Mouse (Mus musculus) embryonic facial prominence, embryonic 14.5 days (tissue): ENCODE results near the gene Chpf. TPM values are rescaled to one million over a fixed set of nuclear protein-coding genes. Genes with fewer than 3 reads are reported as not detected.

Source experiments
- ATAC-seq: fragments of 200-750 bp; cut with Nextera tagmentation; 2 replicates; pipeline ENCODE4 v1.8.0; 2017; ENCODE audit warnings: low read depth, moderate number of reproducible peaks, moderate TSS enrichment
- DNase-seq: peaks from one replicate; pipeline ENCODE4 v3.0.0-alpha.2; 2015; ENCODE audit warnings: low spot score
- H3K27ac ChIP-seq: fragments of 300-500 bp; sonication (generic); replicated peaks from 2 replicates; pipeline ENCODE4 v1.5.1; 2014; ENCODE audit warnings: low read depth, mild to moderate bottlenecking, low read length, moderate library complexity
- H3K27me3 ChIP-seq: fragments of 300-500 bp; sonication (generic); replicated peaks from 2 replicates; pipeline ENCODE4 v1.6.1; 2014; ENCODE audit warnings: low read length; ENCODE audit not compliant: control insufficient read depth, insufficient read depth
- H3K36me3 ChIP-seq: fragments of 300-500 bp; sonication (generic); 2 replicates; pipeline ENCODE4 v1.6.1; 2014; ENCODE audit warnings: low read length, mixed read lengths; ENCODE audit not compliant: control insufficient read depth, insufficient read depth
- H3K4me1 ChIP-seq: fragments of 300-500 bp; sonication (generic); 2 replicates; pipeline ENCODE4 v1.6.1; 2014; ENCODE audit warnings: antibody characterized with exemption, low read length; ENCODE audit not compliant: control insufficient read depth, insufficient read depth
- H3K4me2 ChIP-seq: fragments of 300-500 bp; sonication (generic); 2 replicates; pipeline ENCODE4 v1.6.1; 2014; ENCODE audit warnings: low read depth, mild to moderate bottlenecking, low read length, moderate library complexity, mixed read lengths
- H3K4me3 ChIP-seq: fragments of 300-500 bp; sonication (generic); 2 replicates; pipeline ENCODE4 v1.5.1; 2014; ENCODE audit warnings: low read depth, mild to moderate bottlenecking, low read length
- H3K9ac ChIP-seq: fragments of 300-500 bp; sonication (generic); 2 replicates; pipeline ENCODE4 v1.6.1; 2014; ENCODE audit warnings: low read depth, mild to moderate bottlenecking, low read length, moderate library complexity, mixed read lengths
- H3K9me3 ChIP-seq: fragments of 300-500 bp; sonication (generic); 2 replicates; pipeline ENCODE4 v1.6.1; 2016; ENCODE audit warnings: low read length; ENCODE audit not compliant: control insufficient read depth
- WGBS: fragments of 180-500 bp; shearing (Covaris S2); extraction: QIAGEN DNeasy Blood & Tissue Kit; methylation state at CpG from one replicate; pipeline ENCODE4 v1.1.7; 2014; 5-methylcytosine and 5-hydroxymethylcytosine counted together
- polyA plus RNA-seq: library from polyadenylated mRNA; unstranded; fragments of >200 nt; fragmentation: Nextera tagmentation; extraction: Ambion mirVana; gene quantifications from 2 replicates; pipeline ENCODE4 v1.2.1, GENCODE M21; 2014

Chpf gene
- polyA plus RNA-seq, 1 experiment from 2014 or later = 65.1 TPM

DNA sequence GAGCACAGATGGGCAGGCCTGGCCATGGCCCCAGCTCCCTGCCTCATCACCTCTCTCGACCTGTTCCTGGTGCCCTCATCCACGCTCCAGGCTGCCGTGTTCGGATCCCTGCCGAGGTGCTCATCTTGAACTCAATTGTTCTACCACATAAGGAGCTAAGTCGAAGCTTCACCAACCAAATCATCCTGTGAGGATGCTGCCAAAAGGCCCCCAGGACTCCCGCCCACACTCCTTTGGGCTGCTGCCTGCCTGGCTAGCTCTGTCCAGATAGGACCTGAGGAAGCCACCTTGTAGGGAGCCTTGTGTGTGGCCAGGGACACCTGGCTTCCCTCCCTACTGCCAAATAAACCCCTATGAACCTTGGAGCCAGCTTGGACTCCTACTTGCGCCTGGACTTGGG is 36.3 kb downstream of the Chpf start:
- peaks cover 32% of the 10 kb centered on the region for H3K4me1 ChIP-seq
- ATAC-seq = no peak
- no peak for DNase-seq

DNA sequence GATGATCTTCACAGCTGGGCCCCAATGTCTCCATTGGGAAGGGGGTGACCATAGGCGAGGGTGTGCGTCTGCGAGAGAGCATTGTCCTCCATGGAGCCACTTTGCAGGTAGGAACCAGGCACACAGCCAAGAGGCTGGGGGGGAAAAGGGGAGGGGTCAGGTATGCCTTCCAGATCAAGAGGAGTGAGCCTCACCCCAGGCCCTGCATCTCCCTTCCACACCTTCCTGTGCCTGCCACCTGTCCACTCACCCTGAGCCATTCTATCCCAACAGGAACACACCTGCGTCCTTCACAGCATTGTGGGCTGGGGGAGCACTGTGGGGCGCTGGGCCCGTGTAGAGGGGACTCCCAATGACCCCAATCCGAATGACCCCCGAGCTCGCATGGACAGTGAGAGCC is 36.9 kb downstream of the Chpf start:
- H3K4me2 ChIP-seq = no peak overlapping the region
- ATAC-seq (no peak), DNase-seq (no peak)
- peaks cover 26% of the 10 kb centered on the region for H3K4me1 ChIP-seq
- no peak overlapping the region for H3K27ac ChIP-seq
- H3K36me3 ChIP-seq = peaks cover 23% of the 10 kb centered on the region
- H3K9ac ChIP-seq = no peak overlapping the region
- peaks cover 20% of the 10 kb centered on the region for H3K27me3 ChIP-seq
- WGBS = 77% methylated on average over 9 of the region's 9 CpGs
- no peaks in the 10 kb centered on the region for H3K9me3 ChIP-seq
- H3K4me3 ChIP-seq = no peak overlapping the region

More for the DNA sequence above, 36.3 kb downstream of the Chpf start:
- Histone ChIP-seq H3K27ac (no peak overlapping the region), H3K4me3 (no peak overlapping the region), H3K9me3 (no peaks in the 10 kb centered on the region), H3K4me2 (no peak overlapping the region), H3K27me3 (peaks cover 26% of the 10 kb centered on the region), H3K9ac (no peak overlapping the region), H3K36me3 (peaks cover 23% of the 10 kb centered on the region)
- 52% methylated on average over 8 of the region's 8 CpGs for WGBS

DNA sequence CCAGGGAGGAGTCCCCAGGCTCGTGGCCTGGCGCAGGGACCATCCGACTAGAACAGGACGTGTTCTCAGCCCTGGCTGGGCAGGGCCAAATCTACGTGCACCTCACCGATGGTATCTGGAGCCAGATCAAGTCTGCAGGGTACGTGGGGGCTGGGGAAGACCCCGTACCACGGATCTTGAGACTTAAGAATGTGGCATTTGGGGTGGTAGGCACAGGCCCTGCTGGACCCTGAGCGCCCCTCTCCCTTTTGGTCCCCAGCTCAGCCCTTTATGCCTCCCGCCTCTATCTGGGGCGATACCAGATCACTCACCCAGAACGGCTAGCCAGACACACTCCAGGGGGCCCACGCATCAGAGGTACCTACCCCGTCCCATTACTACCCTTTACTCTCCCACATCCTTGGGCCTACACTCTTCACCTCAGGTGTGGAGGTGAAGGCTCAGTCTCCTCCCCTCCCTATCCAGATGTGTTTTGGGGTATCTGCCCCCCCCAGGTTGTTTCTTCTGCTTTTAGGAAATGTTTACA is 37.6 kb downstream of the Chpf start:
- H3K4me3 ChIP-seq = no peak overlapping the region
- ATAC-seq = no peak
- H3K36me3 ChIP-seq = peaks cover 23% of the 10 kb centered on the region
- no peak overlapping the region for H3K9ac ChIP-seq
- DNase-seq = no peak
- no peak overlapping the region for H3K4me2 ChIP-seq
- H3K27ac ChIP-seq = no peak overlapping the region
- peaks cover 26% of the 10 kb centered on the region; the same call in 1 of the 2 replicates for H3K4me1 ChIP-seq
- H3K9me3 ChIP-seq = no peaks in the 10 kb centered on the region
- H3K27me3 ChIP-seq = peaks cover 13% of the 10 kb centered on the region
- 90% methylated on average over 15 of the region's 15 CpGs for WGBS

GRCm38 (mm10) chr1:75440661-75441060 is 38.4 kb downstream of the Chpf start:
- no peak overlapping the region for H3K9ac ChIP-seq
- peaks cover 27% of the 10 kb centered on the region; the same call in 1 of the 2 replicates for H3K4me1 ChIP-seq
- H3K4me3 ChIP-seq = no peak overlapping the region
- peaks cover 23% of the 10 kb centered on the region for H3K36me3 ChIP-seq
- H3K9me3 ChIP-seq = no peaks in the 10 kb centered on the region
- DNase-seq (no peak), ATAC-seq (no peak)
- peaks cover 5% of the 10 kb centered on the region for H3K27me3 ChIP-seq
- H3K4me2 ChIP-seq = no peak overlapping the region
- no peak overlapping the region for H3K27ac ChIP-seq
- WGBS = 93% methylated on average over 7 of the region's 7 CpGs

GRCm38 (mm10) chr1:75438782-75439181 is 40.3 kb downstream of the Chpf start:
- no peak overlapping the region for H3K4me2 ChIP-seq
- H3K36me3 ChIP-seq = peaks cover 23% of the 10 kb centered on the region
- no peak overlapping the region for H3K27ac ChIP-seq
- H3K9ac ChIP-seq = no peak overlapping the region
- no peak overlapping the region for H3K4me3 ChIP-seq
- 72% methylated on average over 7 of the region's 9 CpGs for WGBS
- DNase-seq = no peak
- no peaks in the 10 kb centered on the region for H3K27me3 ChIP-seq
- H3K4me1 ChIP-seq = peaks cover 16% of the 10 kb centered on the region; the same call in 1 of the 2 replicates
- no peaks in the 10 kb centered on the region for H3K9me3 ChIP-seq
- ATAC-seq = no peak

DNA sequence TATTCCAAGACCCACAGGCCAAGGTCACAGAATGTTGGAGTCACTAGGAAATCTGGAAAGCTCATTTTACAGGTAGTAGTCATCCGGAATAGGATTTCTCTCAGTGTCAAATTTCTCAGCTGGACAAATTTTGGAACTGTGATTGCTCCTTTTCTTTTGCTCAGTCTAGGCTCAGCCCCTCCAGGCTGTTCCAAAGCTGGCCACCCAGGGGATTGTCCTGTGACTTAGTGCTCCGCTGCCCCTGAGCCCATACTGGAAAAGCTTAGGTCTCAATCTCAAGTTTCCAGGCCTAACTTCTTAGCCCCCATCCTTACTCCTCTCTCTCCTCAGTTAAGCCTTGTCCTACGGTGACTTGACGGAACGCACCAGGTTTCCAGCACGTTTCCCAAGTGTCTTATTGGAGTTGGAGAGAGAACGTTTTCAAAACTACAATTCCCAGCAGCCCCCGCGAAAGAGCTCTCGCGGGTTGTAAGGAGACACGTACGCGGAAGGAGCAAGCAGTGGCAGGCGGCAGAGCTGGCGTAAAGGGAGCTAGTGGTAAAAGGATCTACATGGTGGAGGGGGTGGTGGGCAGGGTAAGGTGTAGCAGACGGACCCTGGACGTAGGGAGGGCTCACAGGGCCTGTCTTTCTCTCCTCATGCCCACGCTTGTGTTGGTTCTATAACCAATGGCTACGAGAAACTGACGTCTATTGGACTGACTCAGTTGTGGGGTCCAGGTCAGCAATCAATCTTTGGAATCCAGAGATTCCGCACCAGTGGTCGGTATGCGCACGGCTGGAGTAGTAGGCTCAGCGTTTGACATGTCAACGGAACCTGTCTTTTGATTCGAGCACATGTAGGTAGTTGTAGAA is 43.4 kb downstream of the Chpf start, which contains the start of gene Gmppa:
Gene Gmppa (plus strand): TSS at position 456 of the 854 bp plus-strand sequence.
- WGBS = 4% methylated on average over 28 of the region's 28 CpGs
- peak; percentile 96 for DNase-seq
- H3K27ac ChIP-seq = peak within 1 kb of the TSS; percentile 79

GRCm38 (mm10) chr1:75425796-75426471 is 53.2 kb downstream of the Chpf start:
- H3K4me2 ChIP-seq = no peak overlapping the region
- H3K27me3 ChIP-seq = peaks cover 43% of the 10 kb centered on the region
- no peak for ATAC-seq
- H3K4me1 ChIP-seq = peaks cover 9% of the 10 kb centered on the region
- 31% methylated on average over 10 of the region's 10 CpGs for WGBS
- peaks cover 20% of the 10 kb centered on the region; the same call in 1 of the 2 replicates for H3K36me3 ChIP-seq
- peak; percentile 36 for DNase-seq
- no peak overlapping the region for H3K27ac ChIP-seq
- H3K4me3 ChIP-seq = no peak overlapping the region
- H3K9me3 ChIP-seq = no peaks in the 10 kb centered on the region
- no peak overlapping the region for H3K9ac ChIP-seq

More for the DNA sequence above, 43.4 kb downstream of the Chpf start, which contains the start of gene Gmppa:
- Histone ChIP-seq H3K4me1 (peaks cover 9% of the 10 kb centered on the region; the same call in 1 of the 2 replicates), H3K36me3 (peaks cover 7% of the 10 kb centered on the region; the same call in 1 of the 2 replicates), H3K9me3 (no peaks in the 10 kb centered on the region), H3K4me2 (peak within 1 kb of the TSS; percentile 60), H3K27me3 (no peaks in the 10 kb centered on the region), H3K9ac (peak within 1 kb of the TSS; percentile 79), H3K4me3 (peak within 1 kb of the TSS; percentile 56)
- peak; percentile 91 for ATAC-seq
